Mouse (Mus musculus) cerebral cortex, adult 2 months (tissue): ENCODE measurements around the gene Fads3.

Experiments
- WGBS: fragments of 180-500 bp; shearing (Covaris S2); methylation state at CpG from one replicate; pipeline ENCODE4 v1.1.7; 2018; 5-methylcytosine and 5-hydroxymethylcytosine counted together

The Fads3 gene

GRCm38 (mm10) chr19:10041388-10042148 is at the start of gene Fads3:
Gene Fads3 (plus strand): TSS chr19:10041569.
- WGBS = under 1% methylated on average over 67 of the region's 69 CpGs

GRCm38 (mm10) chr19:9992011-9992958 is 49.1 kb upstream of the Fads3 start:
- WGBS = 60% methylated on average over 26 of the region's 26 CpGs

- 10% methylated on average over 17 of the region's 17 CpGs for WGBS
Measured at GRCm38 (mm10) chr19:9993036-9993656, 48.2 kb upstream of the Fads3 start.

- WGBS = 80% methylated on average over 12 of the region's 12 CpGs
Measured at GRCm38 (mm10) chr19:9997204-9998062, 43.9 kb upstream of the Fads3 start.

- WGBS = 83% methylated on average over 2 of the region's 2 CpGs
Measured at GRCm38 (mm10) chr19:9998063-9998416, 43.3 kb upstream of the Fads3 start.

- 47% methylated on average over 13 of the region's 13 CpGs for WGBS
Measured at GRCm38 (mm10) chr19:9998736-9999486, 42.5 kb upstream of the Fads3 start.

- 31% methylated on average over 3 of the region's 3 CpGs for WGBS
Measured at GRCm38 (mm10) chr19:10000330-10000729, 41.0 kb upstream of the Fads3 start.

GRCm38 (mm10) chr19:10001206-10001969 is 40.0 kb upstream of the Fads3 start, which contains the start of the genes Best1 and Rab3il1:
Gene Best1 (minus strand): TSS chr19:10001633.
Gene Rab3il1 (plus strand): TSS chr19:10001669.
- 80% methylated on average over 7 of the region's 7 CpGs for WGBS

- 50% methylated on average over 1 of the region's 1 CpGs for WGBS
Measured at GRCm38 (mm10) chr19:10003696-10004095, 37.7 kb upstream of the Fads3 start.

GRCm38 (mm10) chr19:10011408-10011807 is 30.0 kb upstream of the Fads3 start:
- WGBS = 97% methylated on average over 1 of the region's 1 CpGs

- 74% methylated on average over 6 of the region's 6 CpGs for WGBS
Measured at GRCm38 (mm10) chr19:10012827-10013278, 28.5 kb upstream of the Fads3 start.

- WGBS = 79% methylated on average over 3 of the region's 3 CpGs
Measured at GRCm38 (mm10) chr19:10013348-10013747, 28.0 kb upstream of the Fads3 start.

- WGBS = 77% methylated on average over 5 of the region's 5 CpGs
Measured at GRCm38 (mm10) chr19:10013913-10014312, 27.5 kb upstream of the Fads3 start.

- 91% methylated on average over 13 of the region's 13 CpGs for WGBS
Measured at GRCm38 (mm10) chr19:10014824-10015223, 26.5 kb upstream of the Fads3 start.

- WGBS = 79% methylated on average over 4 of the region's 4 CpGs
Measured at GRCm38 (mm10) chr19:10015442-10015841, 25.9 kb upstream of the Fads3 start.

- 91% methylated on average over 4 of the region's 4 CpGs for WGBS
Measured at GRCm38 (mm10) chr19:10016151-10016550, 25.2 kb upstream of the Fads3 start.

GRCm38 (mm10) chr19:10017637-10018526 is 23.5 kb upstream of the Fads3 start:
- 9% methylated on average over 44 of the region's 44 CpGs for WGBS

GRCm38 (mm10) chr19:10018527-10018818 is 22.9 kb upstream of the Fads3 start:
- 1% methylated on average over 3 of the region's 3 CpGs for WGBS
